Mouse (Mus musculus) B cell, adult 2 months (primary cell): ENCODE results near the gene Gstcd.

ENCODE experiments used
- DNase-seq, 2 experiments: peaks; one replicate each; pipeline ENCODE4 v3.0.0; 2022

Gstcd gene

GRCm38 (mm10) chr3:133091664-133092273, at the start of gene Gstcd, which contains the start of gene Ints12:
TSS of gene Gstcd (minus strand) at chr3:133092033.
TSS of gene Ints12 (plus strand) at chr3:133091840.
- DNase-seq, result peak; percentile 95

- no peak for DNase-seq
These were observed 40.8 kb upstream of the Gstcd start for GRCm38 (mm10) chr3:133132611-133133010.

GRCm38 (mm10) chr3:133131372-133131771, 39.5 kb upstream of the Gstcd start:
- DNase-seq, result no peak

- DNase-seq, result no peak
These were observed 21.4 kb upstream of the Gstcd start for GRCm38 (mm10) chr3:133113281-133113680.

GRCm38 (mm10) chr3:133111741-133112140, 19.9 kb upstream of the Gstcd start:
- DNase-seq, result no peak

GRCm38 (mm10) chr3:133109844-133110243, 18.0 kb upstream of the Gstcd start:
- DNase-seq, result no peak

- no peak for DNase-seq
These were observed 16.9 kb upstream of the Gstcd start for GRCm38 (mm10) chr3:133108731-133109130.

- DNase-seq, result no peak
These were observed 12.6 kb upstream of the Gstcd start for GRCm38 (mm10) chr3:133104436-133104835.

GRCm38 (mm10) chr3:133103768-133104167, 11.9 kb upstream of the Gstcd start:
- no peak for DNase-seq

- no peak for DNase-seq
These were observed 7.1 kb upstream of the Gstcd start for GRCm38 (mm10) chr3:133098909-133099308.

- DNase-seq, result no peak
These were observed 6.5 kb upstream of the Gstcd start for GRCm38 (mm10) chr3:133098336-133098735.

GRCm38 (mm10) chr3:133097936-133098335, 6.1 kb upstream of the Gstcd start:
- no peak for DNase-seq

GRCm38 (mm10) chr3:133094305-133094704, 2.5 kb upstream of the Gstcd start:
- DNase-seq, result no peak

- DNase-seq, result peak; percentile 4 to 15
These were observed 1.1 kb upstream of the Gstcd start for GRCm38 (mm10) chr3:133092936-133093335.

- DNase-seq, result peak in 1 of 2 experiments; percentile 3
These were observed 531 bp upstream of the Gstcd start for GRCm38 (mm10) chr3:133092274-133092853.

- no peak for DNase-seq
These were observed 641 bp downstream of the Gstcd start for GRCm38 (mm10) chr3:133091121-133091663.

GRCm38 (mm10) chr3:133090247-133091120, 1.3 kb downstream of the Gstcd start:
- no peak for DNase-seq

GRCm38 (mm10) chr3:133085858-133086257, 6.0 kb downstream of the Gstcd start:
- DNase-seq, result peak in 1 of 2 experiments; percentile 6

GRCm38 (mm10) chr3:133082736-133083135, 9.1 kb downstream of the Gstcd start:
- DNase-seq, result no peak

- no peak for DNase-seq
These were observed 16.3 kb downstream of the Gstcd start for GRCm38 (mm10) chr3:133075560-133075959.

- no peak for DNase-seq
These were observed 39.8 kb downstream of the Gstcd start for GRCm38 (mm10) chr3:133052068-133052467.

- no peak for DNase-seq
These were observed 58.6 kb downstream of the Gstcd start for GRCm38 (mm10) chr3:133033145-133033755.

GRCm38 (mm10) chr3:133026977-133027376, 64.9 kb downstream of the Gstcd start:
- DNase-seq, result no peak
